Mouse (Mus musculus) olfactory bulb, adult 2 months (tissue): ENCODE results near the gene Mpig6b. TPM values are rescaled to one million over a fixed set of nuclear protein-coding genes. Genes with fewer than 3 reads are reported as not detected.

Source experiments
- H3K27ac ChIP-seq: fragments of 200-500 bp; 2 replicates; pipeline ENCODE4 v1.5.1; 2012; ENCODE audit warnings: low read depth, low read length; ENCODE audit not compliant: insufficient read depth
- H3K4me1 ChIP-seq: fragments of 200-500 bp; 2 replicates; pipeline ENCODE4 v1.6.1; 2012; ENCODE audit warnings: low read length; ENCODE audit not compliant: control insufficient read depth, insufficient read depth
- H3K4me3 ChIP-seq: fragments of 200-500 bp; 2 replicates; pipeline ENCODE4 v1.5.1; 2012; ENCODE audit warnings: mild to moderate bottlenecking, low read depth, low read length, moderate library complexity; ENCODE audit not compliant: insufficient read depth
- CTCF ChIP-seq: fragments of 200-500 bp; IDR thresholded peaks from 2 replicates; pipeline ENCODE4 v1.5.1; 2012; ENCODE audit warnings: low read depth, mild to moderate bottlenecking, low read length, moderate library complexity; ENCODE audit not compliant: insufficient read depth
- POLR2A ChIP-seq: fragments of 200-500 bp; IDR thresholded peaks from 2 replicates; pipeline ENCODE4 v1.6.1; 2012; ENCODE audit warnings: mild to moderate bottlenecking, low read depth, low read length, moderate library complexity; ENCODE audit not compliant: insufficient read depth
- WGBS: fragments of 180-500 bp; shearing (Covaris S2); methylation state at CpG from one replicate; pipeline ENCODE4 v1.1.7; 2018; 5-methylcytosine and 5-hydroxymethylcytosine counted together
- polyA plus RNA-seq: library from polyadenylated mRNA; stranded (reverse); fragments of >200 nt; gene quantifications from 2 replicates; pipeline ENCODE4 v1.2.4, GENCODE M21; 2012; ENCODE audit warnings: low replicate concordance; ENCODE audit not compliant: missing spikeins, insufficient read depth, insufficient read length

Gene Mpig6b
- polyA plus RNA-seq, 1 experiment, result not detected

DNA sequence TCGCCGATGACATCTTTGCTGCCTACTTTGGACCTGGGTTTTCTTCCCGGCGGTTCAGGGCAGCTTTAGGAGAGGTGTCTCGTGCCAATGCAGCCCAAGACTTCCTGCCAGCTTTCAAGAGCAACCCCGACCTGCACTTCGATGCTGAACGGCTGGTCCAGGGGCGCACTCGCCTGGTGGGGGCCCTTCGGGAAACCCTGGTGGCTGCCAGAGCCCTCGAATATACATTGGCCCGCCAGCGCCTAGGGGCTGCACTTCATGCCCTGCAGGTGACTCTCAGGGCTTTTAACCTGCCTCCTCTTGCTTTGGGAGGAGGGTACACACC, 48.3 kb downstream of the Mpig6b start:
- H3K27ac ChIP-seq, result no peak overlapping the region
- 75% methylated on average over 14 of the region's 14 CpGs for WGBS

DNA sequence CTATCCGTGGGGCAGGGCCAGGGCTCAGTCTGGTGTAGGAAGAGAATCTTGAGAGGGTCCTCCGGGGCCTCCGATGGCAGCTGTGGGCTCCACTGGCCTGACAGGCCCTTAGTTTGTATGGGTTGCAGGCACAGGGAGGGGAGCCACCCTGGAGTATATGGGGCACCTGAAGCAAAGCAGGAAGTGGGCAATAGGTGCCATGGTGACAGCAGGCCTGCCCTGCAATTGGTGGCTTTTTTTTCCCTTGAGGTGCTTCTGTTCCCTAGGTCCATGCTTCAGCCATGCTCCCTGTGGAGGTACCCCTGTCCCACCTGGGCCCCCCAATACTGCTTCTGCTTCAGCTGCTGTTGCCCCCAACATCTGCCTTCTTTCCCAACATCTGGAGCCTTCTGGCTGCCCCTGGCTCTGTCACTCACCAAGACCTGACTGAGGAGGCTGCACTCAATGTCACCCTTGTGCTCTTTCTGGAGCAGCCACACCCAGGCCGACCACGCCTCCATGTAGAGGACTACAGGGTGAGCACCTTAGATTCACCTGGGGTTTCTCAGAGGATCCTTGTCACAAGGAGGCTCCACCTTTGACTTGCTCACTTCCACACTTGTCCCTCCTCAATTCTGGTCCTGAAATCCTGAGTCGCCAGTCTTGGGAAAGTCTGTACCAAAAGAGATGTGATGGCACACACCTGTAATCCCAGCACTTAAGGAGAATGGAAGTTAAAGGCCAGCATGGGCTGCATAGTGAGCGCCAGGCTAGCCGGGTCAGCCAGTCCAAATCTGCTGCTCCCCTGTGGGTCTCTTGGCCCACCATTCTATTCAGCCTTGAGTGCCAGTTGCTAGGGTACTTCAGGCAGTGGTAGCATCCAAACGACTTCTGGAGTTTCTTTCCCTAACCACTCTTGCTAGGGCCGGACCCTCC, 48.9 kb downstream of the Mpig6b start:
- H3K27ac ChIP-seq, result no peak overlapping the region
- TF ChIP-seq POLR2A (no peak), CTCF (no peak)
- WGBS, result 77% methylated on average over 10 of the region's 10 CpGs
- H3K4me3 ChIP-seq, result no peak overlapping the region
- H3K4me1 ChIP-seq, result peaks cover 14% of the 10 kb centered on the region

More for the DNA sequence above, 48.3 kb downstream of the Mpig6b start:
- Histone ChIP-seq H3K4me1 (peaks cover 14% of the 10 kb centered on the region), H3K4me3 (no peak overlapping the region)
- TF ChIP-seq CTCF (no peak), POLR2A (no peak)

GRCm38 (mm10) chr17:35016376-35016775, 49.6 kb downstream of the Mpig6b start, which contains the start of gene Vwa7:
Gene Vwa7 (plus strand): TSS chr17:35016579.
- Histone ChIP-seq H3K4me3 (no peak within 1 kb of the TSS), H3K4me1 (peaks cover 11% of the 10 kb centered on the region), H3K27ac (no peak within 1 kb of the TSS)
- WGBS, result 30% methylated on average over 12 of the region's 12 CpGs
- no peak for TF ChIP-seq CTCF
- no peak for TF ChIP-seq POLR2A

DNA sequence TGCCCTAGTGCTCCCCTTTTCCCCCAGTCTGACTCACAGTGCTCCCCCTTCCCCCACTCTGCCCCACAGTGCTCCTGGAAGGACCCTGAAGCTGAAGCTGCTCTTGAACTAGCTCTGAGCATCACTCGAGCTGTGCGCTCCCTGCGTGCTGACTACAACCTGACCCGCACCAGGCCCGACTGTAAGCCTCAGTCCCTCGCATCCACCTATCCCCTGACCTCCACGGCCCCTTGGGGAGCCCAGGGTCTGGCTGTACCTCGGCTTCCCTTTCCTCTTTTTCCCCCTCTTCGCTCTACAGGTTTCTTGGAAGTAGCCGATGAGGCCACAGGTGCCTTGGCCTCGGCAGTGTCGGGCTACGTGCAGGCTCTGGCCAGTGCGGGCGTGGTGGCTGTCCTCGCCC, 50.7 kb downstream of the Mpig6b start:
- TF ChIP-seq CTCF (no peak), POLR2A (no peak)
- no peak overlapping the region for H3K4me3 ChIP-seq
- no peak overlapping the region for H3K27ac ChIP-seq
- H3K4me1 ChIP-seq, result peaks cover 7% of the 10 kb centered on the region
- 87% methylated on average over 16 of the region's 16 CpGs for WGBS

GRCm38 (mm10) chr17:35013221-35013620, 52.8 kb downstream of the Mpig6b start:
- TF ChIP-seq POLR2A (no peak), CTCF (no peak)
- no peak overlapping the region for H3K27ac ChIP-seq
- WGBS, result 83% methylated on average over 6 of the region's 6 CpGs
- H3K4me3 ChIP-seq, result no peak overlapping the region
- peaks cover 7% of the 10 kb centered on the region for H3K4me1 ChIP-seq

Other genes starting within 250 kb of the Mpig6b start
- not detected in 2 replicates for gene Stk19, start 229.2 kb downstream of the Mpig6b start, polyA plus RNA-seq
- gene Dxo, start 229.2 kb downstream of the Mpig6b start, polyA plus RNA-seq, result not detected in 2 replicates
- not detected in 2 replicates for gene Skiv2l, start 216.0 kb downstream of the Mpig6b start, polyA plus RNA-seq
- gene Nelfe, start 215.8 kb downstream of the Mpig6b start, polyA plus RNA-seq, result not detected in 2 replicates
- not detected in 2 replicates for gene Cfb, start 203.7 kb downstream of the Mpig6b start, polyA plus RNA-seq
- gene Zbtb12, start 186.7 kb downstream of the Mpig6b start, polyA plus RNA-seq, result not detected in 2 replicates
- not detected in 2 replicates for gene Gm20547, start 184.1 kb downstream of the Mpig6b start, polyA plus RNA-seq
- gene C2, start 167.9 kb downstream of the Mpig6b start, polyA plus RNA-seq, result not detected in 2 replicates
- 130 TPM in 1 of 2 replicates, not detected in the other for gene Ehmt2, start 167.7 kb downstream of the Mpig6b start, polyA plus RNA-seq
- not detected in 2 replicates for gene Slc44a4, start 151.7 kb downstream of the Mpig6b start, polyA plus RNA-seq
- not detected in 2 replicates for gene Neu1, start 134.9 kb downstream of the Mpig6b start, polyA plus RNA-seq
- gene Hspa1b, start 106.9 kb downstream of the Mpig6b start, polyA plus RNA-seq, result not detected in 2 replicates
- gene Gm20481, start 96.3 kb downstream of the Mpig6b start, polyA plus RNA-seq, result not detected in 2 replicates
- not detected in 2 replicates for gene Hspa1a, start 94.0 kb downstream of the Mpig6b start, polyA plus RNA-seq
- not detected in 2 replicates for gene Hspa1l, start 93.5 kb downstream of the Mpig6b start, polyA plus RNA-seq
- not detected in 2 replicates for gene Lsm2, start 84.3 kb downstream of the Mpig6b start, polyA plus RNA-seq
- not detected in 2 replicates for gene Vars, start 65.2 kb downstream of the Mpig6b start, polyA plus RNA-seq
- not detected in 2 replicates for gene Vwa7, start 49.6 kb downstream of the Mpig6b start, polyA plus RNA-seq
- not detected in 2 replicates for gene Sapcd1, start 38.2 kb downstream of the Mpig6b start, polyA plus RNA-seq
- gene Msh5, start 19.4 kb downstream of the Mpig6b start, polyA plus RNA-seq, result not detected in 2 replicates
- not detected in 2 replicates for gene Clic1, start 16.2 kb downstream of the Mpig6b start, polyA plus RNA-seq
- not detected in 2 replicates for gene Ddah2, start 7.1 kb downstream of the Mpig6b start, polyA plus RNA-seq
- gene Ly6g6c, start 796 bp downstream of the Mpig6b start, polyA plus RNA-seq, result not detected in 2 replicates
- gene Ly6g6e, start 10.7 kb upstream of the Mpig6b start, polyA plus RNA-seq, result not detected in 2 replicates
- gene Ly6g6d, start 11.9 kb upstream of the Mpig6b start, polyA plus RNA-seq, result not detected in 2 replicates
- gene Ly6g6f, start 19.4 kb upstream of the Mpig6b start, polyA plus RNA-seq, result not detected in 2 replicates
- not detected in 2 replicates for gene Abhd16a, start 23.1 kb upstream of the Mpig6b start, polyA plus RNA-seq
- not detected in 2 replicates for gene Ly6g5c, start 42.1 kb upstream of the Mpig6b start, polyA plus RNA-seq
- not detected in 2 replicates for gene Ly6g5b, start 49.2 kb upstream of the Mpig6b start, polyA plus RNA-seq
- not detected in 2 replicates for gene Gpank1, start 55.3 kb upstream of the Mpig6b start, polyA plus RNA-seq
- gene Csnk2b, start 55.9 kb upstream of the Mpig6b start, polyA plus RNA-seq, result not detected in 2 replicates
- gene D17H6S53E, start 60.2 kb upstream of the Mpig6b start, polyA plus RNA-seq, result not detected in 2 replicates
- gene Apom, start 65.9 kb upstream of the Mpig6b start, polyA plus RNA-seq, result not detected in 2 replicates
- gene Bag6, start 69.0 kb upstream of the Mpig6b start, polyA plus RNA-seq, result 684 TPM in 1 of 2 replicates, not detected in the other
- 146 and 391 TPM in 2 replicates for gene Prrc2a, start 98.7 kb upstream of the Mpig6b start, polyA plus RNA-seq
- gene Aif1, start 109.9 kb upstream of the Mpig6b start, polyA plus RNA-seq, result not detected in 2 replicates
- not detected in 2 replicates for gene Lst1, start 122.3 kb upstream of the Mpig6b start, polyA plus RNA-seq
- gene Ltb, start 128.3 kb upstream of the Mpig6b start, polyA plus RNA-seq, result not detected in 2 replicates
- not detected in 2 replicates for gene Tnf, start 135.8 kb upstream of the Mpig6b start, polyA plus RNA-seq
- not detected in 2 replicates for gene Lta, start 139.2 kb upstream of the Mpig6b start, polyA plus RNA-seq
- not detected in 2 replicates for gene Gm16181, start 154.7 kb upstream of the Mpig6b start, polyA plus RNA-seq
- not detected in 2 replicates for gene Atp6v1g2, start 167.5 kb upstream of the Mpig6b start, polyA plus RNA-seq
- not detected in 2 replicates for gene Nfkbil1, start 169.6 kb upstream of the Mpig6b start, polyA plus RNA-seq
- gene Ddx39b, start 175.6 kb upstream of the Mpig6b start, polyA plus RNA-seq, result 290 and 359 TPM in 2 replicates
- gene H2-D1, start 196.5 kb upstream of the Mpig6b start, polyA plus RNA-seq, result 345 and 592 TPM in 2 replicates